Mouse (Mus musculus) megakaryocyte, embryonic 14.5 days (primary cell): ENCODE results near the gene Mad1l1.

ENCODE experiments used
- FLI1 ChIP-seq: IDR thresholded peaks from 2 replicates; pipeline ENCODE4 v1.6.1; 2012; ENCODE audit warnings: low read length, inconsistent platforms, mixed read lengths
- GATA1 ChIP-seq: IDR thresholded peaks from 3 replicates; pipeline ENCODE4 v1.6.1; 2012; ENCODE audit warnings: mixed read lengths, low read length, inconsistent platforms, borderline replicate concordance

DNA sequence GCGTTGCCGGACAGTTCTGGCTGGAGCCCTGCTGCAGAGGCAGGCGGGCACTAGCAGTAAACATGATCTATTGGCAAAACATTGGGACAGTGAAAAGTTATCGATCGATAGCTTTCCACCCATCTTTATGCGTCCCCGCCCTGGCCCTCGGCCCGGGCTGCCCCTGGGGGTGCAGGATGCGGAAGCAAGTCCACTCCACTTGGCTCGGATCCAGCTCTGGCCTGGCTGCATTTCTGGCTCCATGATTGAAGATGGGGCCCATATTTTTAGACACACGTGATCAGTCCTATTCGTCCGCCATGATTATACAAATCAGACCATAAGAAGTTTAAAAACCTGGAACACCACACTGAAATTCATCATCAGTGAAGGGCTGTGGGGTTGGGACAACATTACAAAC lies 355.8 kb downstream of the Mad1l1 start:
- no peak for TF ChIP-seq FLI1
- no peak for TF ChIP-seq GATA1
